Mouse (Mus musculus): ENCODE results near the gene Incenp. TPM values are rescaled to one million over a fixed set of nuclear protein-coding genes. Genes with fewer than 3 reads are reported as not detected.

Incenp gene
- total and polyA plus RNA-seq, 3 experiments: 91.0 to 216 TPM; not detected in 1

- no peaks in the 10 kb centered on the region for H3K9me3 ChIP-seq (replicated peaks; ENCODE audit: insufficient read depth, low read length)
- no peak overlapping the region for H3K27ac ChIP-seq (ENCODE audit: control insufficient read depth, low read depth, low read length)
- no peaks in the 10 kb centered on the region for H3K27me3 ChIP-seq (ENCODE audit: control insufficient read depth in 1 of 2, insufficient read depth in 2 of 2, low read length in 2 of 2)
- no peaks in the 10 kb centered on the region for H3K4me1 ChIP-seq (ENCODE audit: control insufficient read depth in 1 of 2, insufficient read depth in 2 of 2, low read length in 2 of 2)
- H3K9ac ChIP-seq (ENCODE audit: control insufficient read depth, low read depth, low read length, poor library complexity, severe bottlenecking): no peak overlapping the region
- H3K4me3 ChIP-seq (ENCODE audit: control insufficient read depth in 1 of 2, insufficient read depth in 1 of 2, low read depth in 2 of 2, low read length in 2 of 2): no peak overlapping the region
- peaks cover 0 to 31% of the 10 kb centered on the region in 2 experiments; a peak in 2 of 4 replicates for H3K36me3 ChIP-seq (ENCODE audit: control insufficient read depth in 1 of 2, insufficient read depth in 2 of 2, low read length in 2 of 2)
- no peaks in the 10 kb centered on the region for H3K79me2 ChIP-seq (ENCODE audit: control insufficient read depth, insufficient read depth, low read length, poor library complexity)
- no peak for DNase-seq (ENCODE audit: low read depth, low spot score)
- TF ChIP-seq TBP (IDR thresholded peaks at IDR 0.05; ENCODE audit: low read depth, low read length) (no peak), RCOR1 (IDR thresholded peaks at IDR 0.05; ENCODE audit: low read depth, low read length) (no peak), ZNF384 (IDR thresholded peaks at IDR 0.05; ENCODE audit: low read depth, low read length) (no peak), USF2 (IDR thresholded peaks at IDR 0.05; ENCODE audit: borderline replicate concordance in 1 of 2, insufficient read depth in 1 of 2, low read depth in 1 of 2, low read length in 2 of 2) (no peak), MEF2A (IDR thresholded peaks at IDR 0.05; ENCODE audit: extremely low read depth, insufficient replicate concordance, low read depth, low read length, poor library complexity, severe bottlenecking) (no peak), POLR2AphosphoS2 (IDR thresholded peaks at IDR 0.05; ENCODE audit: low read length) (no peak), ZKSCAN1 (IDR thresholded peaks at IDR 0.05; ENCODE audit: low read depth, low read length) (no peak), HCFC1 (IDR thresholded peaks at IDR 0.05; ENCODE audit: low read depth, low read length) (no peak)
Measured at GRCm38 (mm10) chr19:9878186-9878835, 21.0 kb downstream of the Incenp start.

- Histone ChIP-seq H3K4me3 (ENCODE audit: control insufficient read depth in 1 of 2, insufficient read depth in 1 of 2, low read depth in 2 of 2, low read length in 2 of 2) (no peak overlapping the region), H3K4me1 (ENCODE audit: control insufficient read depth in 1 of 2, insufficient read depth in 2 of 2, low read length in 2 of 2) (no peaks in the 10 kb centered on the region), H3K9ac (ENCODE audit: control insufficient read depth, low read depth, low read length, poor library complexity, severe bottlenecking) (no peak overlapping the region), H3K9me3 (replicated peaks; ENCODE audit: insufficient read depth, low read length) (no peaks in the 10 kb centered on the region), H3K36me3 (ENCODE audit: control insufficient read depth in 1 of 2, insufficient read depth in 2 of 2, low read length in 2 of 2) (no peaks in the 10 kb centered on the region), H3K79me2 (ENCODE audit: control insufficient read depth, insufficient read depth, low read length, poor library complexity) (no peaks in the 10 kb centered on the region), H3K27ac (ENCODE audit: control insufficient read depth, low read depth, low read length) (no peak overlapping the region), H3K27me3 (ENCODE audit: control insufficient read depth in 1 of 2, insufficient read depth in 2 of 2, low read length in 2 of 2) (no peaks in the 10 kb centered on the region)
- no peak for DNase-seq (ENCODE audit: low read depth, low spot score)
- TF ChIP-seq ELF1 (IDR thresholded peaks at IDR 0.05; ENCODE audit: low read depth, low read length) (no peak), NRF1 (IDR thresholded peaks at IDR 0.05; ENCODE audit: insufficient read depth, low read depth, low read length, poor library complexity, severe bottlenecking) (no peak), CTCF (IDR thresholded peaks at IDR 0.05 in 2 of 3, conservative IDR thresholded peaks at IDR 0.05 in 1 of 3; ENCODE audit: control insufficient read depth in 1 of 3, insufficient read depth in 1 of 3, low read depth in 2 of 3, low read length in 3 of 3, poor library complexity in 1 of 3, severe bottlenecking in 1 of 3) (no peak), RAD21 (IDR thresholded peaks at IDR 0.05; ENCODE audit: low read depth, low read length) (no peak), GABPA (IDR thresholded peaks at IDR 0.05; ENCODE audit: low read depth, low read length) (no peak), POLR2AphosphoS2 (IDR thresholded peaks at IDR 0.05; ENCODE audit: low read length) (no peak), USF2 (IDR thresholded peaks at IDR 0.05; ENCODE audit: borderline replicate concordance in 1 of 2, insufficient read depth in 1 of 2, low read depth in 1 of 2, low read length in 2 of 2) (no peak), MAFK (IDR thresholded peaks at IDR 0.05; ENCODE audit: borderline replicate concordance, low read depth, low read length) (no peak), POLR2AphosphoS5 (IDR thresholded peaks at IDR 0.05; ENCODE audit: borderline replicate concordance, low read depth, low read length) (no peak), GATA1 (IDR thresholded peaks at IDR 0.05; ENCODE audit: low read depth, low read length) (no peak), CHD1 (IDR thresholded peaks at IDR 0.05; ENCODE audit: low read depth, low read length) (no peak), NELFE (IDR thresholded peaks at IDR 0.05; ENCODE audit: low read depth, low read length) (no peak), USF1 (IDR thresholded peaks at IDR 0.05; ENCODE audit: low read depth, low read length) (no peak), EP300 (IDR thresholded peaks at IDR 0.05; ENCODE audit: low read depth in 1 of 2, low read length in 2 of 2) (no peak)
Measured at GRCm38 (mm10) chr19:9865466-9865865, 33.9 kb downstream of the Incenp start.
